Mouse (Mus musculus) stomach, embryonic 16.5 days (tissue): ENCODE results near the gene Spock2. TPM values are rescaled to one million over a fixed set of nuclear protein-coding genes. Genes with fewer than 3 reads are reported as not detected.
A peak's percentile ranks its signal among the peaks of the same experiment; 100 is the strongest.
"Not testable (repeated sequence)": the region's sequence is repeated elsewhere in the genome, so short reads cannot be mapped to it uniquely, and the experiment has no call there.

Experiments
- ATAC-seq: fragments of 200-750 bp; cut with Nextera tagmentation; 2 replicates; pipeline ENCODE4 v1.8.0; 2017; ENCODE audit warnings: moderate number of reproducible peaks, moderate TSS enrichment; ENCODE audit not compliant: insufficient read depth, low FRiP score
- H3K27ac ChIP-seq: fragments of 300-500 bp; sonication (generic); 2 replicates; pipeline ENCODE4 v1.5.1; 2014; ENCODE audit warnings: low read length
- H3K27me3 ChIP-seq: fragments of 300-500 bp; sonication (generic); 2 replicates; pipeline ENCODE4 v1.6.1; 2014; ENCODE audit warnings: low read length, control low read depth, mixed read lengths; ENCODE audit not compliant: control insufficient read depth, insufficient read depth
- H3K36me3 ChIP-seq: fragments of 300-500 bp; sonication (generic); 2 replicates; pipeline ENCODE4 v1.6.1; 2014; ENCODE audit warnings: low read length; ENCODE audit not compliant: control insufficient read depth, insufficient read depth
- H3K4me1 ChIP-seq: fragments of 300-500 bp; sonication (generic); 2 replicates; pipeline ENCODE4 v1.6.1; 2014; ENCODE audit warnings: low read length, control low read depth, mixed read lengths; ENCODE audit not compliant: control insufficient read depth, insufficient read depth
- H3K4me2 ChIP-seq: fragments of 300-500 bp; sonication (generic); 2 replicates; pipeline ENCODE4 v1.6.1; 2014; ENCODE audit warnings: low read depth, low read length, mixed read lengths
- H3K4me3 ChIP-seq: fragments of 300-500 bp; sonication (generic); replicated peaks from 2 replicates; pipeline ENCODE4 v1.5.1; 2014; ENCODE audit warnings: mild to moderate bottlenecking, low read length
- H3K9ac ChIP-seq: fragments of 300-500 bp; sonication (generic); 2 replicates; pipeline ENCODE4 v1.6.1; 2014; ENCODE audit warnings: low read length
- H3K9me3 ChIP-seq: fragments of 300-500 bp; sonication (generic); replicated peaks from 2 replicates; pipeline ENCODE4 v1.6.1; 2016; ENCODE audit warnings: low read length, control low read depth; ENCODE audit not compliant: control insufficient read depth
- whole genome bisulfite sequencing: fragments of 180-500 bp; shearing (Covaris S2); extraction: QIAGEN DNeasy Blood & Tissue Kit; methylation state at CpG from one replicate; pipeline ENCODE4 v1.1.7; 2014; 5-methylcytosine and 5-hydroxymethylcytosine counted together
- polyA plus RNA-seq: library from polyadenylated mRNA; unstranded; fragments of >200 nt; fragmentation: Nextera tagmentation; extraction: Ambion mirVana; gene quantifications from 2 replicates; pipeline ENCODE4 v1.2.1, GENCODE M21; 2015

Spock2 gene
- polyA plus RNA-seq, 1 experiment from 2014 or later, result 6.3 TPM

DNA sequence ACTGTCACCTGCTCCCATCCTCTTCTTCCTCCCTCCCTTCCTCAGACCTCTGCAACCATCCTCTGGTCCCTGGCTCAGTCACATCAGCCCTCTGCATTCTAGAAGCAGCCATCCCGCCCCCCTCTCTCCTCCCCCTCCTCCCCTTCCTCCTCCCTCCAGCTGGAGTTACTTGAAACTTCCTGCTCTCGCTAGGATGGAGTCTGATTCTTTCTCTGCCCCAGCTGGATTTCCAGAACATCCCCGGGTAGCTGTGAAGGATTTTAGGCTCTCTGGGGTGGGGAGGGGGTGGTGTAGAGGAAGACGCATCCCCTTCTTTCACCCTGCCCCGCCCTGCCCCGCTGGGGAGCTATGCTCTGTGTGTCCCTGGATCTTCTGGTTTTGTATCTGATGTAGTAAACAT lies 27.5 kb downstream of the Spock2 start:
- Histone ChIP-seq H3K4me3 (no peak overlapping the region), H3K9me3 (no peaks in the 10 kb centered on the region), H3K9ac (no peak overlapping the region), H3K27ac (no peak overlapping the region), H3K4me1 (peaks cover 7% of the 10 kb centered on the region; the same call in 1 of the 2 replicates), H3K36me3 (no peaks in the 10 kb centered on the region), H3K4me2 (no peak overlapping the region), H3K27me3 (no peaks in the 10 kb centered on the region)
- ATAC-seq, result peak; percentile 22; the same call in 1 of the 2 replicates
- 20% methylated on average over 6 of the region's 6 CpGs for WGBS

DNA sequence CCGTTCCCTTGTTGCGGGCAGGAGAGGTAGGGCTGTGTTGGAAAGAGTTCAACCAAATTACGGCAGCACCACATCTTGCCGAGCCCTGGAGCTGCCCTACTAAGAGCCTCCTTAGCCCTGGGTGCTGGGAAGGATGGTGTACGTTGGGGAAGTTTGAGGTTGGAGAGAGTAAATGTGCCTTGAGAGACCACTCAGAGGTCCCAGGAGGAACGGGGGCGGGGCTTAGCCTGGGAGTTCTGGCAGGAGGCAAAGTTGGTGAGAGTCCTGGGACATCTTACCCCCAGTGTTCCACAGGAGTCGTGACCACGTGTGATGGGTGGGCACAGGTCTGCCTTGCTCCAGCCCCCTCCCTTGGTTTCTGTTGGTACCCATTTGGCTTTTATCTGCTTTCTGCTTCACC lies 28.2 kb downstream of the Spock2 start:
- Histone ChIP-seq H3K4me2 (no peak overlapping the region), H3K4me1 (peaks cover 7% of the 10 kb centered on the region; the same call in 1 of the 2 replicates), H3K9me3 (no peaks in the 10 kb centered on the region), H3K9ac (no peak overlapping the region), H3K27me3 (no peaks in the 10 kb centered on the region), H3K4me3 (no peak overlapping the region), H3K36me3 (no peaks in the 10 kb centered on the region), H3K27ac (no peak overlapping the region)
- ATAC-seq, result no peak
- WGBS, result 49% methylated on average over 9 of the region's 9 CpGs

- H3K36me3 ChIP-seq, H3K4me3 ChIP-seq, H3K4me2 ChIP-seq, H3K4me1 ChIP-seq, H3K9me3 ChIP-seq, ATAC-seq, H3K27me3 ChIP-seq, H3K27ac ChIP-seq, H3K9ac ChIP-seq: not testable (repeated sequence)
- WGBS, result 45% methylated on average over 1 of the region's 1 CpGs
Observed at GRCm38 (mm10) chr10:60136010-60136409, 30.0 kb downstream of the Spock2 start.

DNA sequence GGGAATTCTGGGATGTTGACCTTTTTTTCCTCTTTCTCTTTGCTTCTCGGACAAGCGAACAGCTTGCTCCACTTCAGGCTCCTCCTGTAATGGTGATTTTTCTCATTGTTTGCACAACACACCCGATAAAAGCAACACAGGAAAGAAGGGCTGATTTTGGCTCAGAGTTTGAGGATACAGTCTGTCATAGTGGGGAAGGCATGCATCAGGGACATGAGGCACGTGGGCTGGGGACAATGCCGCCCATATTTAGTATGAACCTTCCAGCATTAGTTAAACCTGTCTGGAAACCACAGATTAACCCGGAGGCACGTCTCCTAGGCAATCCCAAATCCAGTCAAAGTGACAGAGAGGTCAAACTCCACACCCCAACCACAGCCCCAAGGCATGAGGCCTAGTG lies 30.9 kb downstream of the Spock2 start:
- 55% methylated on average over 7 of the region's 7 CpGs for WGBS
- H3K27ac ChIP-seq, result no peak overlapping the region
- no peak for ATAC-seq

DNA sequence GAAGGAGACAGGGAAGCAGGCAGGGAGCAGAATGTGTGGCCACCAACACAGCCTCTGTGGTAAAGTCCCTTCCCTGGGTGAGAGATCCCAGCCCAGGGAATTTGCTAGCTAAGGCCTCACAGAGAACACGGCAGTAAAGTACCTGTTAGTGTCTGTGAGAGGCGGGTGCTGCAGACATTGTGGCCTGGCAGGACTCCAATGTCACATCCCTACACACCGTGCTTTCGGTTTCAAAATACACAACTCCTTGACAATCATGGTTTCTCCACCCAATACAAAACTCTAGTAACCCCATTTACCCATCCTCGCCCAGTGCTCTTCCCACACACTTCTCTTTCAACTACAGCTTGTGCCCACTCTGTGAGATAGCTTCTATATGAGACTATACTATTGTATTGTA lies 32.7 kb downstream of the Spock2 start:
- no peak overlapping the region for H3K27ac ChIP-seq
- no peak overlapping the region for H3K4me2 ChIP-seq
- no peaks in the 10 kb centered on the region for H3K27me3 ChIP-seq
- WGBS, result 83% methylated on average over 5 of the region's 5 CpGs
- H3K36me3 ChIP-seq, result no peaks in the 10 kb centered on the region
- peaks cover 7% of the 10 kb centered on the region; the same call in 1 of the 2 replicates for H3K4me1 ChIP-seq
- no peak for ATAC-seq
- no peak overlapping the region for H3K9ac ChIP-seq
- H3K4me3 ChIP-seq, result no peak overlapping the region
- H3K9me3 ChIP-seq, result no peaks in the 10 kb centered on the region

More for the DNA sequence above, 30.9 kb downstream of the Spock2 start:
- no peak overlapping the region for H3K4me3 ChIP-seq
- H3K4me2 ChIP-seq, result no peak overlapping the region
- peaks cover 7% of the 10 kb centered on the region; the same call in 1 of the 2 replicates for H3K4me1 ChIP-seq
- H3K9ac ChIP-seq, result no peak overlapping the region
- H3K9me3 ChIP-seq, result no peaks in the 10 kb centered on the region
- H3K27me3 ChIP-seq, result no peaks in the 10 kb centered on the region
- no peaks in the 10 kb centered on the region for H3K36me3 ChIP-seq

DNA sequence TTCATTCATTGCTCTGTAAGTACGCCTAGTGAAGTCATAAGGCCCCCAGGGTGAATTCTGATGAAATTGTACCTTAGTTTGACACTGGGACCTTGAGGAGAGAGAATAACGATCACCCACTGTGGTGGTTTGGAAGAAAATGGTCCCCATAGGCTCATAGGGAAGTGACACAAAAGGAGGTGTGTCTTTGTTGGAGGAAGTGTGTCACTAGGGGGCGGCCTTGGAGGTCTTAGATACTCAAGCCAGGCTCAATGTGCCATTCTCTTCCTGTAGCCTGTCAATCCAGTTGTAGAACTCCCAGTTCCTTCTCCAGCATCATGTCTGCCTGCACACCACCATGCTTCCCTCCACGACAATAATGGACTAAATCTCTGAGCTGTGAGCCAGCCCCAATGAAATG lies 34.7 kb downstream of the Spock2 start:
- WGBS, result 91% methylated on average over 4 of the region's 4 CpGs
- Histone ChIP-seq H3K4me1 (peaks cover 7% of the 10 kb centered on the region; the same call in 1 of the 2 replicates), H3K36me3 (no peaks in the 10 kb centered on the region), H3K4me2 (no peak overlapping the region), H3K9ac (no peak overlapping the region), H3K4me3 (no peak overlapping the region), H3K27me3 (no peaks in the 10 kb centered on the region), H3K27ac (no peak overlapping the region), H3K9me3 (no peaks in the 10 kb centered on the region)
- no peak for ATAC-seq

DNA sequence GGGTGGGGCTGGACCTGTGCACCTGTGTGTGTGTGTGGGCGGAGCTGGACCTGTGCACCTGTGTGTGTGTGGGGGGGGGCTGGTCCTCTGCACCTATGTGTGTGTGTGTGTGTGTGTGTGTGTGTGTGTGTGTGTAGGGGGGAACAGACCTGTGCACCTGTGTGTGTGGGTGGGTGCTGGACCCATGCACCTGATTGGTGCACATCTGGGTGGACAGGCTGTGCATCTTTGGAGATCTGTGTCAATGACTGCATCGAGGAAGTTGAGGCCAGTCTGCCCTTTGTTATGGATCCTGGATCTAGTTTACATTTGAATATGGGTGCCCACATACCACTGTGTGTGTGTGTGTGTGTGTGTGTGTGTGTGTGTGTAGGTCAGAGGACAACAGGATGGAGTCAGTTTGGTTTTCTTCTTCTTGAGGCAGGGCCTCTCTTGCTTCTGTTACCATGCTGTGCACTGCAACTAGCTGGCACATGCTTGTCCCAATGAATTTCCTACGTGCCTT lies 35.7 kb downstream of the Spock2 start:
- H3K4me1 ChIP-seq, result 0 out of 2 replicates have a peak, but pooled peaks cover under 1% of the 10 kb centered on the region

GRCm38 (mm10) chr10:60147510-60148047 lies 41.6 kb downstream of the Spock2 start:
- not testable (repeated sequence) for H3K4me2 ChIP-seq, H3K4me3 ChIP-seq, H3K9me3 ChIP-seq, H3K27ac ChIP-seq, H3K36me3 ChIP-seq, H3K9ac ChIP-seq, H3K4me1 ChIP-seq, H3K27me3 ChIP-seq, ATAC-seq
- 61% methylated on average over 10 of the region's 10 CpGs for WGBS

More for the DNA sequence above, 35.7 kb downstream of the Spock2 start:
- Histone ChIP-seq H3K9ac (no peak overlapping the region), H3K9me3 (no peaks in the 10 kb centered on the region), H3K27me3 (no peaks in the 10 kb centered on the region), H3K27ac (no peak overlapping the region), H3K4me2 (no peak overlapping the region), H3K4me3 (no peak overlapping the region), H3K36me3 (no peaks in the 10 kb centered on the region)
- 89% methylated on average over 3 of the region's 3 CpGs for WGBS
- ATAC-seq, result peak; percentile 21; the same call in 1 of the 2 replicates

DNA sequence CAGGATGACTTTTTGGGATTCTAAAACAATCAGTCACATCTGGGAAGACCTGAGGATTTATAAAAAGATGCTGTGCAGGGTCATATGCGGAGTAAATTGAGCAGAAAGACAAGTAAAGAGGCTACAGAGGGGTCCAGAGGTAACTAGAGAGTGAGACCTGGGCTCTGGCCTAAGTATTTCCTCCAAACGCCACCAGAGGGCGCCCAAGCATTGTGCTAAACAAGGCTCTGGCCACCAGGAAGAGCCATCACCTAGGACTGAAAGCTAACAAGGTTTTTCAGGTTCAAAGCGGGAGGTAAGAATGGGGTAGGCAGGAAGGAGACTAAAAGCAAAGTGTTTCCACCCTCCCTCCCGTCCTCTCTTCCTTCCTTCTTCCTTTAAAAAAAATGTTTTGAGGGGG lies 42.1 kb downstream of the Spock2 start:
- ATAC-seq, result peak; percentile 65; the same call in 1 of the 2 replicates
- Histone ChIP-seq H3K4me3 (no peak overlapping the region), H3K9ac (no peak overlapping the region), H3K9me3 (no peaks in the 10 kb centered on the region), H3K4me2 (no peak overlapping the region), H3K36me3 (no peaks in the 10 kb centered on the region), H3K27me3 (no peaks in the 10 kb centered on the region), H3K4me1 (no peaks in the 10 kb centered on the region), H3K27ac (no peak overlapping the region)
- WGBS, result 4% methylated on average over 5 of the region's 5 CpGs
